Mouse (Mus musculus): ENCODE measurements around the gene Mtus2. TPM values are rescaled to one million over a fixed set of nuclear protein-coding genes. Genes with fewer than 3 reads are reported as not detected.

The Mtus2 gene
- total and polyA plus RNA-seq, 2 experiments from 2014 or later, result 35.4 to 45.7 TPM

DNA sequence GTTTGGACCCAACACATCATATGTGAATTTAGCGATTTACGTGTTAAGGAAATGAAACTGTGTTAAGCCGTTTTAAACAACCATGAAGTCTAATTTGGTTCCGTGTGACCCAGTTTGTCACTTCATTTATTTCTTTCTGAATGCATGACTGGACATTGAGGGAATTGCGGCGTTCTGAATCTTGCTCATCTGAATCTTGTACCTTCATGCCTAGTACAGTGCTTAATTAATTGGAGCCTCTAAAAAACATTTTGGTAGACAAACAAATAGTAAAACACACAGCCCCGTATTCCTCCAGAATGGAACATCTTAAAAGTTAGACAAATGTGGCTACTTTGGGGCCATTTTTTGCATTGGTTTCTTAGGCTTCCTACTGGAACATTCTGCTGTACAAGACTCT is 84.5 kb downstream of the Mtus2 start:
- 91% methylated on average over 7 of the region's 7 CpGs for WGBS
- no peaks in the 10 kb centered on the region for H3K9me3 ChIP-seq (ENCODE audit: low read length)
- no peak for DNase-seq
- no peak for ATAC-seq
- H3K4me2 ChIP-seq (ENCODE audit: low read depth), result no peak overlapping the region
- no peak overlapping the region for H3K9ac ChIP-seq
- no peaks in the 10 kb centered on the region for H3K27me3 ChIP-seq (ENCODE audit: insufficient read depth, low read length)
- H3K27ac ChIP-seq (ENCODE audit: low read depth, low read length), result no peak overlapping the region
- no peaks in the 10 kb centered on the region for H3K36me3 ChIP-seq (ENCODE audit: insufficient read depth)
- TF ChIP-seq CTCF (IDR thresholded peaks at IDR 0.05; ENCODE audit: low read depth), result no peak
- H3K4me1 ChIP-seq (ENCODE audit: insufficient read depth), result no peaks in the 10 kb centered on the region
- H3K4me3 ChIP-seq (ENCODE audit: low read depth, low read length), result no peak overlapping the region

DNA sequence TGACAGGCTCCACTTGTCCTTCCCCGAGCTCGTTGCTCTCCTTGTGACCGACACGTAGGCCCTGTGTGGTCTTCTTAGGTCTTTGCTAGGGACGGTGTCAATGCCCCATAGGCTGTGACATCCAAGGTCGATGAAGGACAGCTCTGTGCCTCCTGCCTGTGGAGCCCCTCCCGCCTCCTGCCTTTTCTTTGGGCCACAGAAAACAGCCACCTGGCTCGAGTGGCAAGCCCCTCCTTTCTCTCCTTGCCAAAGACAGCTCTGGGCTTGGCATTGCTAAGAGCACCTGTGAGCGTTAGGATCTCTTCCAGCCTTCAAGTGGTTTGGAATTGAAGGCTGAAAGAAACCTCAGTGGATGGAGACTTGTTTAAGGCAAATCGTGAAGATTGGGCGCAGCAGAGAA is 91.1 kb downstream of the Mtus2 start:
- 78% methylated on average over 11 of the region's 11 CpGs for WGBS
- H3K4me1 ChIP-seq (ENCODE audit: insufficient read depth), result peaks cover 6% of the 10 kb centered on the region
- ATAC-seq (no peak), DNase-seq (no peak)
- H3K9ac ChIP-seq, result no peak overlapping the region
- no peaks in the 10 kb centered on the region for H3K36me3 ChIP-seq (ENCODE audit: insufficient read depth)
- H3K27me3 ChIP-seq (ENCODE audit: insufficient read depth, low read length), result no peaks in the 10 kb centered on the region
- H3K9me3 ChIP-seq (ENCODE audit: low read length), result no peaks in the 10 kb centered on the region
- no peak overlapping the region for H3K27ac ChIP-seq (ENCODE audit: low read depth, low read length)
- no peak for TF ChIP-seq CTCF (IDR thresholded peaks at IDR 0.05; ENCODE audit: low read depth)
- no peak overlapping the region for H3K4me3 ChIP-seq (ENCODE audit: low read depth, low read length)
- H3K4me2 ChIP-seq (ENCODE audit: low read depth), result no peak overlapping the region

GRCm38 (mm10) chr5:148049304-148049703 is 92.2 kb downstream of the Mtus2 start:
- Histone ChIP-seq H3K9me3 (ENCODE audit: low read length) (no peaks in the 10 kb centered on the region), H3K27me3 (ENCODE audit: insufficient read depth, low read length) (no peaks in the 10 kb centered on the region), H3K4me1 (ENCODE audit: insufficient read depth) (peaks cover 8% of the 10 kb centered on the region), H3K4me2 (ENCODE audit: low read depth) (no peak overlapping the region), H3K27ac (ENCODE audit: low read depth, low read length) (no peak overlapping the region), H3K4me3 (ENCODE audit: low read depth, low read length) (no peak overlapping the region), H3K9ac (no peak overlapping the region), H3K36me3 (ENCODE audit: insufficient read depth) (no peaks in the 10 kb centered on the region)
- TF ChIP-seq CTCF (IDR thresholded peaks at IDR 0.05; ENCODE audit: low read depth), result no peak
- ATAC-seq, result no peak
- DNase-seq, result no peak
- 97% methylated on average over 2 of the region's 2 CpGs for WGBS

- Histone ChIP-seq H3K4me1 (ENCODE audit: insufficient read depth) (peaks cover 8% of the 10 kb centered on the region), H3K36me3 (ENCODE audit: insufficient read depth) (no peaks in the 10 kb centered on the region), H3K27ac (ENCODE audit: low read depth, low read length) (peak overlapping the region; percentile 70), H3K4me3 (ENCODE audit: low read depth, low read length) (no peak overlapping the region), H3K9me3 (ENCODE audit: low read length) (no peaks in the 10 kb centered on the region), H3K27me3 (ENCODE audit: insufficient read depth, low read length) (no peaks in the 10 kb centered on the region), H3K9ac (no peak overlapping the region), H3K4me2 (ENCODE audit: low read depth) (no peak overlapping the region)
- TF ChIP-seq CTCF (IDR thresholded peaks at IDR 0.05; ENCODE audit: low read depth), result no peak
- 49% methylated on average over 13 of the region's 13 CpGs for WGBS
- ATAC-seq (peak; percentile 93), DNase-seq (peak; percentile 58)
Observed at GRCm38 (mm10) chr5:148052846-148053608, 95.9 kb downstream of the Mtus2 start.

GRCm38 (mm10) chr5:148053609-148053990 is 96.5 kb downstream of the Mtus2 start:
- Histone ChIP-seq H3K9ac (no peak overlapping the region), H3K27me3 (ENCODE audit: insufficient read depth, low read length) (no peaks in the 10 kb centered on the region), H3K9me3 (ENCODE audit: low read length) (no peaks in the 10 kb centered on the region), H3K4me2 (ENCODE audit: low read depth) (no peak overlapping the region), H3K27ac (ENCODE audit: low read depth, low read length) (peak overlapping the region; percentile 70; the same call in 1 of the 2 replicates), H3K36me3 (ENCODE audit: insufficient read depth) (no peaks in the 10 kb centered on the region), H3K4me1 (ENCODE audit: insufficient read depth) (peaks cover 8% of the 10 kb centered on the region), H3K4me3 (ENCODE audit: low read depth, low read length) (no peak overlapping the region)
- no peak for ATAC-seq
- 66% methylated on average over 4 of the region's 4 CpGs for WGBS
- TF ChIP-seq CTCF (IDR thresholded peaks at IDR 0.05; ENCODE audit: low read depth), result no peak
- DNase-seq, result peak; percentile 13

GRCm38 (mm10) chr5:148056831-148057230 is 99.7 kb downstream of the Mtus2 start:
- Histone ChIP-seq H3K9me3 (ENCODE audit: low read length) (no peaks in the 10 kb centered on the region), H3K4me2 (ENCODE audit: low read depth) (no peak overlapping the region), H3K4me3 (ENCODE audit: low read depth, low read length) (no peak overlapping the region), H3K4me1 (ENCODE audit: insufficient read depth) (peaks cover 8% of the 10 kb centered on the region), H3K9ac (no peak overlapping the region), H3K27me3 (ENCODE audit: insufficient read depth, low read length) (no peaks in the 10 kb centered on the region), H3K36me3 (ENCODE audit: insufficient read depth) (no peaks in the 10 kb centered on the region), H3K27ac (ENCODE audit: low read depth, low read length) (no peak overlapping the region)
- WGBS, result 94% methylated on average over 1 of the region's 1 CpGs
- no peak for TF ChIP-seq CTCF (IDR thresholded peaks at IDR 0.05; ENCODE audit: low read depth)
- ATAC-seq (no peak), DNase-seq (no peak)

GRCm38 (mm10) chr5:148057433-148057832 is 100.3 kb downstream of the Mtus2 start:
- Histone ChIP-seq H3K27ac (ENCODE audit: low read depth, low read length) (no peak overlapping the region), H3K9me3 (ENCODE audit: low read length) (no peaks in the 10 kb centered on the region), H3K4me3 (ENCODE audit: low read depth, low read length) (no peak overlapping the region), H3K4me1 (ENCODE audit: insufficient read depth) (peaks cover 7% of the 10 kb centered on the region), H3K27me3 (ENCODE audit: insufficient read depth, low read length) (no peaks in the 10 kb centered on the region), H3K9ac (no peak overlapping the region), H3K36me3 (ENCODE audit: insufficient read depth) (no peaks in the 10 kb centered on the region), H3K4me2 (ENCODE audit: low read depth) (no peak overlapping the region)
- TF ChIP-seq CTCF (IDR thresholded peaks at IDR 0.05; ENCODE audit: low read depth), result no peak
- 82% methylated on average over 3 of the region's 3 CpGs for WGBS
- ATAC-seq (no peak), DNase-seq (no peak)

Measured in forebrain, postnatal 0 days (tissue).